Mouse (Mus musculus) kidney, adult 11 months (tissue): ENCODE data around the gene Gm5127.

Experiments used
- DNase-seq: peaks from one replicate; pipeline ENCODE4 v3.0.0; 2022

The Gm5127 gene

DNA sequence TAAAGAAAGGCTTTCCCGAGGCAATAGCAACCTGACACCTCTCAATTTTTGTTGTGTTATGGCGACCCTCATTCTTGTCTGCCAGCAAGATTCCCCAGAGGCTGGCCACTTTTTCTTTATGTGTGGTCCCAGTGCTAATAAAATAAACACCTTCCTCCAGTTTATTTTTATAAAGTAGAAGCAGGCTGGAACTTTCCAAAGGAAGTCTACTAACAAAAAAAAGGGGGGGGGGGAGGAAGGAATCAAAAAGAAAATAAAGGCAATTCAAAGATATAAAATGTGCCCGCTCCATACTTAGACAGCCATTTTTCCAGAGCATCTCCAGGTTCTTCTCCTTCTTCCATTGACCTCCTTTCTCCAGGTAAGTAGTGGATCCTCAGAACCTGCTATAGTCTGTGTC, at the start of gene Gm5127:
Gm5127 (plus strand) TSS at position 301 of the 400 bp plus-strand sequence.
- no peak for DNase-seq

DNA sequence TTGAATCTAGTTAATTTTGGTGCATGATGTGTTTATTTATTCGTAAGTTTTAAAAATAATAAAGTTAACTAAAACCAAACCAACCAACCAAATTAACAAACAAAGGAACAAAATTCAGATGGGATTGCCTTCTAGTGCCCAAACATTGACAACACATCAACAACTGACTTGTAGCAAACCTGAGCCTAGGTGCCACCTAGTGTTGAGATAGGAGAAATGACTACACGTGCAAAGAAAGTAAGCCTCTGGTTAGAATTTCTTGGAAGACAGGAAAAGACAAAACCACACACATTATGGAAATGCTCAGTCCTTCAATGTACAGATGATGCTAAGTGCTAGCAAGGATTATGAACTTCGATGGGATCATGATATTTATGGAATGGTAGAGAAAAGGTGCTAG, 46.6 kb upstream of the Gm5127 start:
- DNase-seq, result no peak

GRCm38 (mm10) chrX:106555457-106555856, 27.5 kb upstream of the Gm5127 start:
- no peak for DNase-seq

DNA sequence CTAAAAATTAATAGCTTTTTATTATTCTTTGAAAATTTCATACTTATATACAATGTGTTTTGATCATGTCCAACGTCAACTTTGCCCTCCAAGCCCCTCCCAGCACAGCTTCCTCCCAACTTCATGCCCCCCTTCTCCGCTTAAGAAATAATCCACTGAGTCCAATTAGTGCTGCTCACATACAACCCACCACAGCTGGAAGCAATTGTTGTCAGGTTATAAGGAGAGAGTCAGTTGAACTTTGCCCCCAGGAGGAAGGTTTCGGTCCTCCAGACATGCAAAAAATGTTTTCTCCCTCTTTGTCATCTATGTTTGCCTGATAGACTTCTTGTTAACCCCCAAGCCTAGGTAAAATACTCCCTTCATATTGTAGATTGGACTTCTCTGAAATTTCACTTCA, 4.0 kb upstream of the Gm5127 start:
- no peak for DNase-seq

- no peak for DNase-seq
These were observed 2.6 kb upstream of the Gm5127 start for GRCm38 (mm10) chrX:106580410-106580809.

- no peak for DNase-seq
These were observed 789 bp upstream of the Gm5127 start for GRCm38 (mm10) chrX:106582197-106582596.

- no peak for DNase-seq
These were observed 10.9 kb downstream of the Gm5127 start for GRCm38 (mm10) chrX:106593914-106594313.

GRCm38 (mm10) chrX:106595904-106596303, 12.9 kb downstream of the Gm5127 start:
- DNase-seq, result no peak

GRCm38 (mm10) chrX:106602574-106603258, 19.7 kb downstream of the Gm5127 start:
- no peak for DNase-seq

- peak; percentile 8 for DNase-seq
These were observed 20.4 kb downstream of the Gm5127 start, which contains the start of gene Cysltr1 for GRCm38 (mm10) chrX:106603386-106603785. Gene Cysltr1 (minus strand): TSS chrX:106603679.

- DNase-seq, result no peak
These were observed 39.5 kb downstream of the Gm5127 start for GRCm38 (mm10) chrX:106622512-106622911.

GRCm38 (mm10) chrX:106623667-106624066, 40.7 kb downstream of the Gm5127 start:
- no peak for DNase-seq

DNA sequence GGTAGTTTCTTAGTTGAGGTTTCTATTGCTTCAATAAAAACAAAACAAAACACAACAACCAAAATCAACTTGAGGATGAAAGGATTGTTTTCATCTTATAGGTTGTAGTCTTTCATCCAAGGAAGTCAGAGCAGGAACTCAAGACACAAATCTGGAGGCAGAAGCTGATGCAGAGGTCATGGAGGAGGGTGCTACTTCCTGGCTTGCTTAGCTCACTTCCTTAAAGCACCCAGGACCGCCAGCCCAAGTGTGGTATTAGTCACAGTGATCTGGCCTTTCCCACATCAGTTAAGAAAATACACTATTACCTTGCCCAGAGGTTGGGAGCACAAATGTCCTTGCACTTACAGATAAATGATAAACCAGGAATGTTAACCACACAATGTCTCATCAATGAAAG, 45.5 kb downstream of the Gm5127 start:
- no peak for DNase-seq

DNA sequence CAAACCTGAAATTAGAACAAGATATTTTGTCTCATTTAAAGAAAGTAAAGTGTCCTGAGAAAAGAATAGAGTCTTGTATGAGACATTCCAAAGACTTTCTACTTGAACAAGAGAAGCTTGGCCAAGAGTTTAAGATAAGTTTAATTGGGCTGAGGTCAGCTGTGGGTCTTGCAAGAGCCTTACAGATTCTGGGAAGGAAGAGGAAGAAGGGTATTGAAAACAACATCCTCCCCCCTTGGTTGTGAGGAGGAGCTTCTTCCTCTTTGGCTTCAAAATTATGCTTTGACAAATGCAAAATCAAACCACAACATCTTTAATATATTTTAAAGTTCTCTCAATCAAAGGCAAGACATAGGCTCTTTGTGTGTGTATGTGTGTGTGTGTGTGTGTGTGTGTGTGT, 50.6 kb downstream of the Gm5127 start:
- no peak for DNase-seq

- DNase-seq, result no peak
These were observed 52.0 kb downstream of the Gm5127 start for GRCm38 (mm10) chrX:106634799-106635541.

DNA sequence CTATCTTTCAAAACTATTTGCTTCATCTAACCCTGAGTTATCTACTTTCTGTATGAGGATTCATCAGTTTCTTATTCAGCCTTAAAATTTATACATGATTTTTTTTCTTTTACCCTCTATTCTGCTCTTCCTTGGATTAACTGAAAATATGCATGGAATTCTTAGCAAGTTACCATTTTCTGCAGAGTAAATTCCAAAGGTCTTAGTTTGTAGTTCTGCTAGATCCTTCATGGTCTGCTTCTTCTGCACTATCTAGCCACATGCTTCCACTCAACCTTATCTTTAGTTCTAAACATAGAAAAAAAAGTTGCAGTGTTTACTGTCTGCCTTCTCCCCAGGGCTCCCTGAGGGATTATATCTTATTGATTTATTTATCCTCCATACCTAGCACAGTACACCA, 79.1 kb downstream of the Gm5127 start:
- no peak for DNase-seq

DNA sequence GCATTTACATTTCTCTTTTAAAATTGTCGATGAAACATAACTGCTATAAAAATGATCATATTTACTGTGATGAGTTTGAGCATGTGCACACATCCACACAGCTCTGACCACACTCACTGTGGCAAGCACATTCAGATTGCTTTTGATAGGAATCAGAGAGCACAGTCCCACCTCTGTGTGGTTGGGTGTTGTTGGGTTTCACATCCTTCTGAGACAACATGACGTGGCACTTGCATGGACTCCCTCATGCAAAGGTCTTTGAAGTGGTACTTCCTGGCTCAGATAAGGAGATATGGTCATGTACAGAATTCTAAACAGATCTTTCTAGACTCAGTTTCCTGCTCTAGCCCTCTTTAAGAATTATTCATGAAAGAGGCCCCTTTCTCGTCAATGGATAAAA, 121.6 kb downstream of the Gm5127 start:
- DNase-seq, result no peak

GRCm38 (mm10) chrX:106717160-106717559, 134.2 kb downstream of the Gm5127 start:
- peak; percentile 37 for DNase-seq

- DNase-seq, result no peak
These were observed 159.3 kb downstream of the Gm5127 start for GRCm38 (mm10) chrX:106742241-106742640.

GRCm38 (mm10) chrX:106755272-106755671, 172.3 kb downstream of the Gm5127 start:
- DNase-seq, result no peak
